30 mouse cellular contexts compared by ENCODE assay signal in genomic region chr1:72585971-72586875, GRCm38 (mm10). TPM values are rescaled to one million over a fixed set of nuclear protein-coding genes. Genes with fewer than 3 reads are reported as not detected.
"Had no signal": no experiment of that assay in that cellular context is flagged by ENCODE, and none has a peak within 500 bp of the region (broad histone marks: within the 10 kb centered on the region; RNA-seq: fewer than 3 reads in every experiment).

No protein-coding gene starts in this region.

- H3K27me3 ChIP-seq: heart, embryonic 12.5 days; hindbrain, embryonic 13.5 days; hindbrain, embryonic 15.5 days; kidney, embryonic 15.5 days; limb, embryonic 12.5 days; liver, embryonic 13.5 days; liver, embryonic 15.5 days had no signal

- DNase-seq: gastrocnemius, postnatal 14 days; gastrocnemius, postnatal 36 days; heart, adult 18-20 months; heart, postnatal 10 days; kidney, adult 11 months; kidney, adult 2 months; kidney, adult 9 months; kidney, postnatal 14 days; kidney, postnatal 36 days; liver; liver, embryonic 13.5 days; liver, postnatal 0 days had no signal

- H3K9me3 ChIP-seq: heart, embryonic 10.5 days; heart, embryonic 12.5 days; hindbrain, embryonic 13.5 days; hindbrain, embryonic 15.5 days; kidney, embryonic 15.5 days; limb, embryonic 10.5 days; limb, embryonic 12.5 days; liver, embryonic 13.5 days; liver, embryonic 15.5 days had no signal

- H3K9ac ChIP-seq: heart, embryonic 12.5 days; hindbrain, embryonic 13.5 days; hindbrain, embryonic 15.5 days; kidney, embryonic 15.5 days; limb, embryonic 12.5 days; liver, embryonic 13.5 days; liver, embryonic 15.5 days; liver, postnatal 0 days had no signal

- ATAC-seq: hindbrain, postnatal 0 days; intestine, embryonic 16.5 days; liver, postnatal 0 days had no signal

- H3K4me2 ChIP-seq: heart, embryonic 12.5 days; hindbrain, embryonic 13.5 days; hindbrain, embryonic 15.5 days; kidney, embryonic 15.5 days; limb, embryonic 12.5 days; liver, embryonic 11.5 days; liver, embryonic 13.5 days; liver, embryonic 15.5 days had no signal

- H3K4me3 ChIP-seq: heart, embryonic 10.5 days; heart, embryonic 12.5 days; hindbrain, embryonic 13.5 days; hindbrain, embryonic 15.5 days; kidney, embryonic 15.5 days; layer of hippocampus, adult 2 months; left cerebral cortex, adult 2 months; limb, embryonic 10.5 days; limb, embryonic 12.5 days; liver, embryonic 13.5 days; liver, embryonic 15.5 days had no signal

- H3K27ac ChIP-seq: heart, embryonic 10.5 days; hindbrain, embryonic 13.5 days; hindbrain, embryonic 15.5 days; hindbrain, postnatal 0 days; kidney, embryonic 15.5 days; kidney, postnatal 0 days; layer of hippocampus, adult 2 months; left cerebral cortex, adult 2 months; limb, embryonic 10.5 days; limb, embryonic 12.5 days; liver, embryonic 13.5 days; liver, embryonic 15.5 days had no signal

RNA-seq across cellular contexts. Expression of gene March4, which starts 49.5 kb away (rescaled TPM):
- total RNA-seq: heart, adult 8-10 months; heart, postnatal 10 days; heart, postnatal 25 days; hematopoietic stem cell, adult 5-6 weeks had no signal
- polyA plus RNA-seq: heart, embryonic 10.5 days; heart, embryonic 12.5 days; heart, embryonic 16.5 days; kidney, postnatal 0 days; limb, embryonic 10.5 days; limb, embryonic 12.5 days; liver, embryonic 11.5 days; liver, embryonic 13.5 days; liver, embryonic 15.5 days; liver, postnatal 0 days had no signal
